Mouse (Mus musculus) T-helper 2 cell (primary cell): ENCODE data around the gene Ppbp.
"Not testable (repeated sequence)": the region's sequence is repeated elsewhere in the genome, so short reads cannot be mapped to it uniquely, and the experiment has no call there.

ENCODE experiments used
- in situ Hi-C: fragments of 300-600 bp; cut with MboI, MseI; formaldehyde crosslinking; loops from one replicate; pipeline ENCODE4 v1.15.1; 2025; ENCODE audit warnings: high pct_unique_total_duplicates

Ppbp gene

GRCm38 (mm10) chr5:90785659-90786588 lies 17.6 kb downstream of the Ppbp start, which contains the start of gene Cxcl3:
Gene Cxcl3 (plus strand): TSS chr5:90786103.
- in situ Hi-C loops, result loop anchor here (5.0 kb wide), 1 partner anchor 129 kb away; no protein-coding TSS in a partner anchor

DNA sequence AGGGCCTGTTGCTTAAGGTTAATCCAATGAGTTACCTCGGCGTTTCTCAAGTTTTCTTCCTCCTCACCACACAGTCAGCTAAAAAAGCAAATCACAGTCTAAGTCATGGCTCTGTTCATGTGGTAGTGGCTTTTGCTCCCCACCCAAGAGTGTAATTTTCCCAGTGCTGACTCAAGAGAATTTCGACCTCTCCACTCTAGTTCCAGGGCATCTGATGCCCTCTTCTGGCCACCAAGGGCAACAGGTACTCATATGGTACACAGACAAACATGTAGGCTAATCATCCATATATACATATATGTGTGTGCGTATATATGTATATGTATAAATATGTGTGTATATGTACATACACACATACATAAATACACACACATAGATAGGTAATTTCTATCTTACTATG lies 19.8 kb downstream of the Ppbp start:
- in situ Hi-C loops, result loop anchor here (5.0 kb wide), 1 partner anchor 131 kb away; no protein-coding TSS in a partner anchor

DNA sequence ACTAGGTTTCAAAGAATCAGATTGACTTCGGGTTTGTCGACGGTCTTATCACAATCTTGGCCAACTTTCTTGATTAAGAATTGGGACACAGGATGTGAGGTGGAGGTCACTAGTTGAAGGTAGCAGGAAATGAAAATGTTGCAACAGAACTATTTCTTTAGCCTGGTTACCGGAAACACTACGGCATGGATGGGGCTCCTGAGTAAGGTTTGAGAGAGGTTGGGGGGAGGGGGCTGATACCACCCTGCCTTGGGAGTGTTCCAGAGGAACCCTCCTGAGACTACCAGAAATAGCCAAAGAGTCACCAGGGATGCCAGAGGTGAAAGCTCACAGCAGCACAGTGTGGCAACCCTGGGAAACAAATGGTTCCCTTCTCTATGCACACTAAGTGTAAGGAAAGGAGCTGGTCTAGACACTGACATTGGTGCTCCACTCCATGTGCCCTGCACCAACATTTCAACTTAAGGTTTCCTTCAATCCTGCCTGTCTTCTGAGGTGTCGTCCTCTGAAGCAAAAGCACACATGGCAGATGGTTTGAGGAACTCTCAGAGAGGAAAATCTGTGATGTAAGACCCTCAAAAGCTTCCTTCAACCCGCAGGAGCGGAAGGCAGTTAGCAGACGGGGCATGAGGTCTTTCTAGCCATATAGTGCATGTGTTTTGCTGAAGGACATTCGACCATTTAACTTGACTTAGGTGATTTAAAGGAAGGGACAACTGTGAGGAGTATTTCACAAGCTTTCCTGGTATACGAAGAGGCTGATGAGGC lies 21.2 kb downstream of the Ppbp start:
- in situ Hi-C loops, result loop anchor here (5.0 kb wide), 1 partner anchor 132 kb away; no protein-coding TSS in a partner anchor

DNA sequence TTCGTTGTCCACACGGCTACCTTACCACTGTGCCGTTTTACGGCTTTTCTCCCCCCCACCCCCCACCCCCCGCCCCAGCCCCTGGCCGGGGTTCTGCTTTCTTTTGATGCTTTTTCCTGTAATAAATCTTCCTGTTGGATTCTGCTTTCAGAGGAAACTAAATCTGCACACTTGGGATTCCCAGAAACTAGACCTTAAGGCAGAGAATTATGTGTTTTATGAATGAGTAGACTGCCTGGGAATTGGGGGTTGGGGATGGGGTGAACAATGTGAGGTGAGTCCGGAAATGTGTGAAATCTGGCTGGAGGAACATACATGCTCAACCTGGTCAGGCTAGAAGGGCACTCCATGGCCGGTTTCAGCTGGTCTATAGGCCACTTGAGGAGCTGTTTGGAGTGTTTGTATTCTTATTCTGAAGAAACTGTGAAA lies 21.8 kb downstream of the Ppbp start:
- in situ Hi-C loops, result no loop called here

DNA sequence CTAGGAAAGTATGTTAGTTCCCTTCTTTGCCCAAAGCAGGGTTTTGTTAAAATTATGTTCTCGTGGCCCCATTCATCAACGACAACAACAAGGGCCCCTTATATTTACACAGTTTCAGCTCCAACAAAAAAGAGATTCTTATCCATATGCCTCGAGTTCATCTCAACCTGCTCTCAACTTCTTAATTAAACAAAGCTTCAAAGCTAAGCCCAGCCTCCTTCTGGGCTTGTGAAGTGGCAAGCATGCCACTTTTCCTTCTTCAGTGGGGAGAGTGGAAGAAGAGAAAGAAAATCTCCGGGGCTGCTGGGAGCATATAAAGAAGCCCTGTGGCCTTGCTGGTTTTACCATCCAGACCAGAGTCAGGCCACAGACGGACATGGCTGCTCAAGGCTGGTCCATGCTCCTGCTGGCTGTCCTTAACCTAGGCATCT lies 25.9 kb downstream of the Ppbp start, which contains the start of gene Cxcl15:
Gene Cxcl15 (plus strand): TSS at position 340 of the 431 bp plus-strand sequence.
- in situ Hi-C loops, result no loop called here

- in situ Hi-C loops, result not testable (repeated sequence)
Measured at GRCm38 (mm10) chr5:90795392-90795791, 27.1 kb downstream of the Ppbp start.

DNA sequence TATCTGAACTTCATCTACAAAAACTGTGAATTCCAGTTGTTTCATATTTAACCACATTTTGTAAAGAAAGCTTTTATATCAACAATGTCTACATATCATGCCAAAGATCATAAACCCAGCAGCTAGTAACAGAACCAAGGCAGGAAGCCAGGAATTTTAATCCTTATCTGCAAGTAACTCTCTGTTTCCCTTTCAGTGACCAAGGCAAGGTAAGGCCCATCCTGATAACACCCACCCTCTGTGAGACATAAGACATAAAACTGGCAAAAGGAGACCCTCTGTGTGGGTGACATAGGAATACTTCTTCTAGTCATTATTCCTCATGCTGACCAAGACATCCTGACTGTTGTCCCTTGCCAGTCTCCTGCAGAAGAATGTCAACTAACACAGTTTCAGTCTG lies 36.3 kb downstream of the Ppbp start:
- in situ Hi-C loops, result no loop called here

GRCm38 (mm10) chr5:90806050-90806449 lies 37.7 kb downstream of the Ppbp start:
- in situ Hi-C loops, result no loop called here

DNA sequence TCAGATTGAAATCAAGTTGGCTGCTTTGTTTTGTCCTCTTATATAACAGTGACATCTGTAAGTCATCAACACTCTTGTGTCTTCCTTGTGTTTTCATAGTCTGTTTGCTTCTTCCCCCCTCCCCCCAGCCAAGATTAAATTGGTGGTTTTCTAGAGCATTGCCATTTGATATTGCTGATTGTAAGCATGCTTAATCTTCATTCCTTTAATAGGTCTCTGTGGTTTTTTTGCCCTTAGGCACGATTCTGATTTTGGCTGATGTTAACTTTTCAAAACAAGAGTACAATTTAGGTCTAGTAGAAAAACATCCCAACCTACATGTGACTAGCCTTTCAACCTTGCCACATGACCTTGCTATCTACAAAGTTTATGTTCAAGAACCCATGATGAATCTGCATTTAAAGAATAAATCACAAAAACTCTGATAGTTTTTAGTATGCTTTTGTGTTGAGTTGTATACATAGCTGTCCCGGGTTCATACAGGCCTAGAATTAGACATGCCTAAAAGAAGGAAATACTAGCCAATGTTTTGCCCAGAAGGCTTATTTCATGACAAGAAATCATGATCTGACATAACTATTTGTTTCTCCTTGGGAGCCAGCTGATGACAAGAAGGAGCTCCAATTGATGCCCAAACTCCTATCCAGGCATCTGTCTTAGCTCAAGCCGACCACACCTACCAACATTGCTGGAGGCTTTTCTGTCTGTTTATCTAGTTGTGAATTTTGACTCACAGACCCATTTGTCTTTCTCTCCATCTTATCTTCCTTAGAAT lies 39.0 kb downstream of the Ppbp start:
- in situ Hi-C loops, result no loop called here
